Mouse (Mus musculus): Measurements from ENCODE around the gene Ganc.

Gene Ganc

DNA sequence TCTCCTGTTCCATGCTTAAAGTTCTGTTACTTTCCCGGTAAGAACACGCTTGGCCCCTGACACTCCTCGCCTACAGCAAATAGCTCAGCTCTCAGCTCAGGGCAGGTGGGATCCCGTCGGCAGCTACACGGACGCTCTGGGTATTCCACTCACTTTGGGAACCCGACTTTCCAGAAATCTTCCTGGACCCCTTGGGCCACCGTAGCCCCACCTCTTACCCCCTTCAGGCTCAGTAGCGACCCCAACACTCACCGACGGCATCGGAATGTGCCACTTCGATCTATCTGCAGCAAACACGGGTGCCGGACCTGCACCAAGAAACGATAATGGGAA, at the start of gene Ganc:
Gene Ganc (plus strand): TSS at position 244 of the 333 bp plus-strand sequence.
- no peak for DNase-seq (ENCODE audit: low read depth)

DNA sequence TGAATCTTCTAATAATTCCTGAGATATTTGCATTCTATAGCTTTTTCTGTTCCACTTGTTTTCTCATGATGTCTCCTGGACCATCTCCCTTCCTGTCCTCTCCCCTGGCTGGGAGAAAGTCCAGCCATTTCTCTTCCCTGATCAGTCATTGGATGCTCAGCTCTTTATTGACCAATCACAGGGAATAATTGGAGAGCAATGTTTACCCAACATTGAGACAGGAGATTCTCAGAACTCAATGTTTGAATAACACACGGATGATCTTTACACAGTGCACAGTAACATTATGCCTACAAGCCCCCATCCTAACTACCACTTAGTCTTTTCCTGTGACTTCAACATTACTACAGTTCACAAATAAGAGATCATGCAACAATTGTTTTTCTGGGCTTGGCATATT, 43.3 kb upstream of the Ganc start:
- DNase-seq (ENCODE audit: low read depth) = no peak

DNA sequence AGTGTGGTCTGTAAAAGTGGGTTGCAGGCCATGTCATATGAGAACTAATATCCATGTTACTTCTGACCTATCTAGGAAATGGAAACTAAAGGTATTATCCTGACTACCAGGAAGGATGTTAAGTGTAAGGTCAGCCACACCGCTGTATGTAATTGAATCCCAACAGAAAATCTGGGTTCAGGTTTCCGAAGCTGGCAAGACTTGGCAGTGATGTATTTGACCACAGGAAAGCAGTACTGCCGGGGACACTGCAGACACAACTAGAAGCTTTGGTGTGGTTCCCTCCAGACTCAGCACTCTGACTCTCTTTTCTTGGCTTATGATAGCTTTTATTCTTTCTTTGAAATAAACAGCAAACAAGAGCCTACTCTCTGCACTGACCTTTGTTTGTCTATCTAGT, 37.2 kb upstream of the Ganc start:
- DNase-seq (ENCODE audit: low read depth) = peak; percentile 15

DNA sequence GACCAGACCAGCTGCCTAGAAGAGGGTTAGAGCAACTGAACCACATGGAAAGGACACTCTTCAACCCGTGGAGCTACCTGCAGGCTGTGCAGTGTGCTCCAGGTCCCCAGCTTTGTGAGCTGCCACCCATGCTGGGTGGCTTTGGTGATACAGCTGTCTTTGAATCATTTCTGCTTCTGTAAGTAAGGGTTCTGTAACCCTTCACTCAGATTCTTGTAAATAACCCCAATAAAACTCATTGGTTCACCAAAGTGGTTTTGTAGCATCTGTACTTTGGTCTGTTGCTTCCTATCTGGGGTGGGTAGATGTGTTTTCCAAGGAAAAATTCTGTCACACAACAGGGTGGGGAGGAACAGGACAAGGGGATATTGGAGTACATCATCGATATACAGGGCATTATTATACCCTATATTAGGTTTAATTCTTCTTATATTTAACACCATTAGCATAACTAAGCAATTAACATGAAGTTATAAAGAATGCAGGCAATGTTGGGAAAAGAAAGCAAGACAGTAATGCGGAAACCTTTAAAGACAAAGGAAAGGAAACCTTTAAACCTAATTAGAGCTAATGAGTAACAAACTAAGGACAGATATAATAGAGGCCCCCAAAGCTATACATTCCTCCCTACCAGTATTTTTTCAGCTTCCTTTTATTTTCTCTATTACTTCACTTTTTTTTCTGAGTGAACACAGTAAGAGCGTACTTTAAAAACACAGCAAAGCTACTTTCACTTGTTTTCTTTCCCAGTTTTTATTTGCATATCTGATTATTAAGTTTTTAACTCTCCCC, 36.1 kb upstream of the Ganc start:
- no peak for DNase-seq (ENCODE audit: low read depth)

DNA sequence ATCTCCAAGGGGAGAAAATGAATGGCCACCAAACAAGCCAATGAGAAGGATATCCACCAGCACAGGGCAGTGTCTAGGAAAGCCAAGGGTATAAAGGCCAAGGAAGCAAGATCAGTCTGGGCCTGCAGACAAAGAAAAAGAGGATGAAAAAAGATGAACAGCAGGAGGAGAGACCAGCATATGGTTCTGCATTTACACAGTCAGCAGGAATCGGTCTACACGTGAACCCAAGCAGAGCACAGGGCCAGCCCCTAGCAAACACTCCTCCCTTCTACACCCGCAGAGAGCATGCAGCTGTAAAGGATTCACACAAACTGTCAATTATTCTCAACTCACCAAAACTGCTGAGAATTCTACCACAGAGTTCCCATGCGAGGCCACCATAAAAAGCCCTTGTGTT, 29.8 kb upstream of the Ganc start:
- DNase-seq (ENCODE audit: low read depth) = no peak

DNA sequence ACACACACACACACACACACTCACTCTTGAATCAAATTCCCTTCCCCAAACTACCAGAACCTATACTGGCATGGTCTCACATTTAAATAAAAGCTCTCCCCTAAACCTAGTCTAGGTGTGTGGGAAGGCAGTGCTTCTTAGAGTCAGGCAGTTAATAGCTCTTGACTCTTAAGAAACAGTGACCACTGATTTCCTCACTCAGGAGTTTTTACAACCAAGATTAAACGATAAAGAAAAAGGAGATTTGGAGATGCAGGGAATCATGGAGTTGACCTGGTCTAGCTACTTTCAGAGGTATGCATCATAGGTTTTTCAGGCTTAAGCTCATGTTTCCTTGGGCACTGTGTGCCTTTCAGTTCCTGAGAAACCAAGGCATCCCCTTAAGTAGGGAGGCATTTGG, 17.4 kb upstream of the Ganc start:
- DNase-seq (ENCODE audit: low read depth) = no peak

DNA sequence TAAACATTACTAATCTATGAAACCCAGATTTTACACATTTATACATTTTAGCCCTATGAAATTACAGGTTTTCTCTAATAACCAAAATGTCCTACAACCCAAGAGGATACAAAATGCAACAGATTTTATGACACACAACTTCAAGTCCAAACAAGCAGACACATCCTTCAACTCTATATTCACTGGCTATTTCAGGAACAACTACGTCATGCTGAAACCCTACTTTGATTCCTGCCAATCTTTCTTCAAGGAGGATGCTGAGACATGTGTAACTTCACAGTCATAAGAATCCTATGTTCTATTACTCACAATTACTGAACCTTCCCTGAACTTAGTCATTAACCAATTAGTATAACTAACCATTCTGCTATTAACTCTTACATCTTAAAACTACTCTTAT, 16.4 kb upstream of the Ganc start:
- DNase-seq (ENCODE audit: low read depth) = no peak

DNA sequence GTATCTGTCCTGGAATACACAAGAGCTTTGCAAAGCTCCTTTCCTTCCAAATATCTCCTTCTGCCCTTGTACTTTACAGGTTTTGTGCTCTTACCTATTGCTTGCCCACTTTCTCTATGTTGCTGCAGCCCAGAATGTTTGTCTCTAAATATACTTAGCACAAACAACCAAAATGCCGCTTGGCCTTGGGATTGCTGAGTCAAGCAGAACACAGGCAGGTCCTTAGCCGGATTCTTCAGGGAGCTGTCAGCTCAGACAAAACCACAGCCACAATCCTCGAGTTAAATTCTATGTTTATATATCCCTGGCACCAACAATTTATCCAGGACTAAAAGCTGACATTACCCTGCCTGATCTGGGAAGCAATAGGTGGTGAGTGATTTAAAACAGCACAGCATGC, 14.3 kb upstream of the Ganc start:
- DNase-seq (ENCODE audit: low read depth) = no peak

DNA sequence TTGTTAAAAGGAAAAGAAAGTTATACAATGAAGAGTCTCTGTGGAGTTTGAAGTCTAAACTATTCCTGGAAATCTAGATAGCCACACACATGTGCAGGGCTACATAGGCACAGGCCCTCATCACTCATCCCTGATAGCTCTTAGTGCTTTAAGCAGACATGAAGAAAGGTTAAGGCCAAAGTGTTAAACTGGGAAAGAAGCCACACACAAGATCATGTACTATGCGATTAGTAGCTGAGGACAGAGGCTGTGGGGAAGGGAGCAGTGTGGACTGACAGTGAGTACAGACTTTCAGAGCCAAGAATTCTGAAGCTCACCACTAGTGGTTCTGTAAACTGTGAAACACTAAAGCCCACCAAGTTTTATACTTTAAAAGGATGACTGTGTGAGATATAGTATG, 12.8 kb upstream of the Ganc start:
- DNase-seq (ENCODE audit: low read depth) = no peak

DNA sequence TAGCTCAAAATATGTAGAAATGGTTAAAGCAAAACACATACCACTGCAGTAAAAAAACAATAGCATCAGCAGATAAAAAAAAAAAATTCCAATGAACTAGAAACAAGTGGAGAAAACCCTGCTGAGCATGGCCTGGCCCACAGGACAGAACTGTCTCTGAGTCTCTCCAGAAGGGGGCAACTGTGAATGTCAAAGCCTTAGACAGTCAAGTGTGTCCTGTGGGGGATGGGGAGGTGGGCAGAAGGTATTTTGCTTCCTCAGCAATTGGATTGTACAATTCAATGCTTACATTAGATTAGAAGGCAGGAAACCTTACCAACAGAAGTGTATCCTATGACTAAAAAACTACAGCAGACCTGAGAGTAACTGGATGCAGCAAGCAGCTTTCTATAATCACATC, 11.3 kb upstream of the Ganc start:
- peak; percentile 25 for DNase-seq (ENCODE audit: low read depth)

DNA sequence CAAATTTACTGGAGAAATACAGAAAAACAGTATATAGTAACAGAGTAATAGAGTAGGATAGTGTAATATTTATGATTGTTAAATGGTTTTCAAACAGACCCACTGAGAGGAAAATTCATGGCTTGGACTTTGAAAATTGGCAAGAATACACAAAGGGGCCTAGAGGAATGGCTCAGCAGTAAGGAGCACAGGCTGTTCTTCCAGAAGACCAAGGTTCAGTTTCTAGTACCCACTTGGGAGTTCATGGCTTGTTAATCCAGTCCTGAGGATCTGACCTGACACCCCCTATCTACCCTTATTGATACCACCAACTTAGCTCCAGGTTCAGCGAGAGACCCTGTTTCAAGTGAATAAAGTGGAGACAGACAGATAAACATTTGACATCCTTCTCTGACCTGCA, 5.7 kb upstream of the Ganc start:
- DNase-seq (ENCODE audit: low read depth) = no peak

DNA sequence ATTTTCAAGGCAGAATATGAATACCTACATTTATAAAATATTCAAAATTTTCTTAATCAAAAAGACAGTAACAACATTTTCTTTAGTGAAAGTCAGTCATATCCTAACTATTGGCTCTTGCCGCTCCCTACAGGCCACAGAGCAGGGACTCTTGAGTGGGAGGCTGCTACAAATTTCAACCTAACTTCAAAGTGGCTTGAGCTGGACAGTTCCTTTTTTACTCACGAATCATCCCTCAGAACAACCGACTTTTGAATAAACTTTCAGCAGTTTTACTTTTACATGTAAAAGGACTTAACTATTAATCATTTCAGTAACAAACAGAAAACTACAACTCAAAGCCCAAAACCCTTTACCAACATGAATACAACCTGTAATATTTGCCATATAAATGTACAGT, 883 bp upstream of the Ganc start:
- DNase-seq (ENCODE audit: low read depth) = peak; percentile 51

DNA sequence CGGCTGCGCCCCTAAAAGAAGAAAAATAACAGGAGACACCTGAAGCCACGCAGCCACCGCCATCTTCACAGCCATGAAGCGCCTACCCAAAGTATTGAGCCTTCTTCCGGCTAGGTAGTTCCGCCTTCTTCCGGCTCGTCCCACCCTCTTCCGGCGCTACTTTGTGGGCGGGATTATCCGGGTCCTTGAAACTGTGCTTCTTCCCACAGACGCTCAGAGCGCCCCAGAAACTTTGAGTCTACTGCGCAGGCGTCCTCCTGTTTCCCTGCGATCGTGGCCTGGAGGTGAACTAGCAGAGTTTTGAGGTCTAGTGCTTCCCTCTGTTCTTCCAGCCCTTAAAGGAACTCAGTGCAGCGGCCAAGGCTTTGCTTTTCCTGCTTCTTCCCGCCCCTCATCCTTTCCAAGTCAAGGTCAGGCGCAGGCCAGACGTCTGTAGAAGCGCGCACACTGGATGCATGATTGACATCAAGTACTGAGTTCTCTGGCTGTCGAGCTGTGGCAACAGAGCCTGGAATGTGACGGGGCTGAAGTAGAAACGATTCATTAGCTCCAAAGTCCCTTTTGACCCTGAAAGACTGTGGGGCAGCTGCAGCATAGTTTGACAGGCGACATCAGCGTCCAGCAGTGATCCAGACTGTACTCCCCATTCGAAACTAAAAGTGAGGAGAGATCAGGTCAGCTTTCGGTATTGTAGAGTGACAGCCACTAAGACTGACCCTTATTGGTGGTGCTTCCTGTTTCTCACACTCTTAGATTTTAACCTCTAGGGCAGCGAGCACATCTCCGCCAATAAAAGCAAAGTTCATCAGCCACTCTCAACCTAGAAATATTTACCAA, 508 bp downstream of the Ganc start, which contains the start of gene Tmem87a:
Gene Tmem87a (minus strand): TSS at position 128 of the 837 bp plus-strand sequence.
- DNase-seq (ENCODE audit: low read depth) = peak; percentile 98

DNA sequence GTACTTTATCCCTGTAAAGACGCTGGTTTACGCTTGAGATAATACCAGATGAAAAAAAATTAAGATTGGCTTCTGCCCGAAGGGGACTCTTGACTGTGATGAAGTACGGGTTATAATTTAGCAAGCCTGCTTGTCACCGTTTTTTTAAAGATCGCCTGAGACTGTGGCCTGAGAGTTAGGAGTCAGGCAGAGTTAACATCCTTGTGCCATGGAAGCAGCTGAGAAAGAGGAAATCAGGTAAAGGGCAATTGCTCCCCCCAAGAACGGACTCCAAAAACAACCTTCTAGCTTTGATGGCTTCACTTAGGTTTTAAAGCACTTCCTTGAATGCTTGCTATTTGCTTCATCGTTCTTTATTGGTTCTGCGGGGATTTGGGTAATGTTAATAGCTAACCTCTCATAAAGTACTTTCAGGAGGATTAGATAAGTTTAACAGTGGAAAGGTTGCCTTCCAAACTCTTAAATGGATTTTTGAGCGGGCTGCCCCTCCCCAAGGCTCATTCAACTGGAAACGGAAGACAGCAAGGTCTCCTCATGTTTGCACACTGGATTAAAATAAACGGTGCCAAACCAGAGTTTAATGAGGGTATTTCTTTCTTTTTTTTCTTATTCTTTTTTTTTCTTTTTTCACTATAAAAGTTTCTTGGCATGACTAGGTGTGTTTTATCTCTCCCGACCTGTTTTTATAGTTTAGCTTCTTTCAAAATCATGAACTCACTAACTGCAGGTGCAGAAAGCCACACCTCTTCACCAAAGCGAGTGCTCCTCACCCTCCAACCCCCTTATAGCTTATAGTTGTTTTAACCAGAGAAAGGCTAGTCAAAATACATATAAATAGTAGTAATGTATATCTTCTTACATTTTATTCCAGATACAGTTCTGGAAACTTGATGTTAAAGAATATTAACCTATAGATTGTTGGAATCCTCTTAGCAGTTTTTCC, 1.4 kb downstream of the Ganc start:
- DNase-seq (ENCODE audit: low read depth) = peak; percentile 53

DNA sequence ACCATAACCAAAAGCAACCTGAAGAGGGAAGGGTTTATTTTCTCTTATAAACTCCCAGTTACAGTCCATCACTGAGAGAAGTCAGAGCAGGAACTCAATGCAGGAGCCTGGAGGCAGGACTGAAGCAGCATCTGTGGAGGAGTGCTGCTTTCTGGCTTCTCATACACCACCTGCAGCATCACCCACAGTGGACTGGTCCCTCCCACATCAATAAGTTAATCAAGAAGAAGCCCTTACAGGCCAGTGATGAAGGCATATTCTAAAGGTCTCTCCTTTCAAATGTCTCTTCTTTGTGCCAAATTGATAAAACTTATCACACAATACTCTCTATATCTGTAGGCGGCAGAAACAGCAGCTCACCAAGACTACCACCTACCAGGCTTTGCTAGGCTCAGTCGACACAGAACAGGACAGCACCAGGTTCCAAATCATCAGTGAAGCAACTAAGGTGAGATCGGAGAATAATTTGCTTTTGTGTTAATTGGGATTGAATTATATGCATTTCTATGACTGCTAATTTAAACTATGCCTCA, 7.5 kb downstream of the Ganc start:
- no peak for DNase-seq (ENCODE audit: low read depth)

DNA sequence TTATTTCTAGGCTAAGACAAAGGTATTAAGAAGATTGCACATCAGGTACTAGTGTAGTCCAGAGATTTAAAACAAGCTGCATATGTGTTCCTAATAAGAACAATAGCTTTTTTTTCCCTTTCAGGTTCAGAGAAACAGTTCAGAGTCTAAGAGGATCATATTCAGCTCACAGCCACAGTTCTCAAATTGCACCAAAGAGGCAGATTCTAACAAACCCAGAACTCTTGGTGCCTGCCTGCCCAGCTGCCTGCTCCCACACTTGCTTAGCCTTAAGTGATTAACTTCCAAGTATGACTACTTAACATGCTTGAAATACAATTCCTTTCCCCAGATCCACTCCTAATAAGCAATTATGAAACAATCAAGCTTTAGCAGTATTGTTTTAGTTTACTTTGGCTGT, 10.4 kb downstream of the Ganc start:
- DNase-seq (ENCODE audit: low read depth) = no peak

DNA sequence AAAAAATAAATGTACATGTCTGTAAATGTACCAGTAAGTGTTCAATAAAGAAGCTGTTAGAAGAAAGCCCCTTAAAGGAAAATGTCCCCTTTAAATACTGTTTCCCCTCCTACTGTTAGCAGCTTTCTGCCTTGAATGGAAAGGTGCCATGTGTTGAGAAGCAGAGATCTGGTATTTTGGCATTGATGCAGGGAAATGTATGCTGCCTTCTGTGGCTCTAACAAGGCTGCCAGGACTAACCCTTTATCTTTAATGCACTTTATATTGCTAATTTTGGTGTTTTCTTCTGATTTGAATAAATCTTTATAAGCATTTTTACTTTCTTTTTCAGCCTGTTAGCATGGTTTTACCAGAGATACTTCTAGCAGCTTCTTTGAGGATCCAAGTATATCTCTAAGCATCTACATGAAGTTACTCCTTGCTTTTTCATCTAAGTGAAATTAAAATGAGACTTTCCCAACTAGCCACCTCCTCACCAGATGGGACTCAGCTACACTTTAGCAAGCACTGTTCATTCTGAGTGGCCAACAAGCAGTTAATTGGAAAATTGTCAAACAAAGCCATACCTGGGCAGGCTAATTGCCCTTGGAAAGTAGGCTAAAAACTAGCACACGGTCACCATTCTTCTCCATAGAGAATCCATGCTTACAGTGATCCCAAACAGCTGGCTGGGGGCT, 11.2 kb downstream of the Ganc start:
- no peak for DNase-seq (ENCODE audit: low read depth)

DNA sequence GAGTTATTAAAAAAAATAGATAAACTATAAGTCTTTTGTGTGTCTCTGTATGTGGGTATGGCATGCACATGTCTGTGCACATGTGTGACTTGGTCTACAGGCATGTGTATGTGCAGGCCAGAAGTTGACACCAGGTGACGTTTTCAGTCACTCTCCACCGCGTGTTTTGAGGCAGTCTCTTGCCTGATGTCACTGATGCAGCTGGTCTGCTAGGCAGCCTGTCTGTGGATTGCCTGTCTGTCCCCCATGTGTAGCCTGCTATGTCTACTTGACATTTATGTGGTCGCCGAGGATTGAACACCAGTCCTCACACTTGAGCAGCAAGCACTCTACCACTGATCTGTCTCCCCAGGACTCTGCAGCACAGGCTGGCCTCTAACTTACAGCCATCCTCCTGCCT, 20.7 kb downstream of the Ganc start:
- no peak for DNase-seq (ENCODE audit: low read depth)

DNA sequence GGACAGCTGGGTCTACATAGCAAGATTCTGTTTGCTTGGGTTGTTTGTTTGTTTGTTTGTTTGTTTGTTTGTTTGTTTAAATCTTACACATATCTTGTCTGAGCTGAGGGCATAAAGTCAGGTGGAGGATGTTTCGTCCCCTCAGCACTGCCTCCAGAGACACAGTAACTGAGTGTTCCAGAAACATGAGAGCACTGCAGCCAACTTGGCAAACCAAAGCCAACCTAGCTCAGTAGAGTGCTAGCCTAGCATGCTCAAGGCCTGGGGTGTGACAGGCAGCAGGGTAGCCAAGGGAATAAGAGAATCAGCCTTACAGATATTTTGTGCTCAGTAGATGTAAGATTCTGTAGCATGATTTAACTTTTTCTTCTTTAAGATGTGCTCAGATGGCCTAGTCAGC, 40.8 kb downstream of the Ganc start:
- no peak for DNase-seq (ENCODE audit: low read depth)

DNA sequence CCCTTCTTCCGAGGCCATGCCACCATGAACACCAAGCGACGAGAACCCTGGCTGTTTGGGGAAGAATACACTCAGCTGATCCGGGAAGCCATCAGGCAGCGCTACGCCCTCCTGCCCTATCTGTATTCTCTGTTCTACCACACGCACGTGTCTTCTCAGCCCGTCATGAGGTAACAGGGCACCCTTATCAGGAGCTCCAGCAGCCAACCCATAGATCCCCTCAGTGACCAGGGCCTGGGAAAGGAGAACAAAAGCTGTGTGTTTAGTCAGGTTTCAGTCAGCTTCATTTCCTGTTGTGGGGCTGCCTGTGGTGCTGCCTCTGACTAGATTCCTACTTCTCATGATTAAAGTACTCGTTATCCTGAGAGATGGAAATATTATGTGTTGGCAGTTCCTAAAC, 42.7 kb downstream of the Ganc start:
- peak; percentile 87 for DNase-seq (ENCODE audit: low read depth)

DNA sequence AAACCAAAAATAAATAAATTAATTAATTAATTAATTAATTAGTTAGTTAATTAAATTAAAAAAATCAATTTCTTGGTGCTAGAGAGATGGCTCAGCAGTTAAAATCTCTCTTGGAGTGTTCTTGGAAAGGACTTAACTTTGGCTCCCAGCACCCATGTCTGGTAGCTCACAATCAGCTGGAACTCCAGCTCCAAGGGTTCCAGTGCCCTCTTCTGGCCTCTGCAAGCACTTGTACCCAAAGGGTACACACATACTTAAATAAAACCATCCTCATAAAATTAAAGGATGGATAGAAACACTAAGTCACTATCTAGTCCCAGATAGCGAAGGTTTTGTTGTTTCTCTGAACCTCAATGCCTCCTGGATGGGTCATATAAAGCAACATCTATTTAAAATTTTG, 43.6 kb downstream of the Ganc start:
- peak; percentile 57 for DNase-seq (ENCODE audit: low read depth)

DNA sequence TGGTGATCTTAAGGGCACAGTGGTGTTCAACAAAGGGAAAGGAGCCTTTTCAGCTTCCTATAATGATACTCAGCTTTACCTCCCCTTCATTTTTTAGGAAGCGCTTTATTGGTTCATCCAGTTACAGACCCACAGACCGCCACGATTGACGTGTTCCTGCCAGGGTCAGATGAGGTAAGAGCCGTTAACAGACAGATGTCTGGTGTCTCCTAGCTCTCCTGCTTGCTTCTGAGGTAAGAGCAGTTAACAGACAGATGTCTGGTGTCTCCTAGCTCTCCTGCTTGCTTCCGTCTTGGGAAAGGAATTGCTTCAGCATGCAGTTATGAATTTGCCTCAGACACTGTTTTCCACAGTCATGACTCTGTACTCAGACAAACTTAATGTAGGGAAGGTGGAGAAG, 47.0 kb downstream of the Ganc start:
- no peak for DNase-seq (ENCODE audit: low read depth)

All from 416B (cell line).